Mouse (Mus musculus) hindbrain, embryonic 10.5 days (tissue): ENCODE results near the gene Fam78b. TPM values are rescaled to one million over a fixed set of nuclear protein-coding genes. Genes with fewer than 3 reads are reported as not detected.

ENCODE experiments used
- DNase-seq: peaks from one replicate; pipeline ENCODE4 v3.0.0-alpha.2; 2017; ENCODE audit warnings: low spot score
- H3K27ac ChIP-seq: fragments of 300-500 bp; sonication (generic); 2 replicates; pipeline ENCODE4 v1.5.1; 2016; ENCODE audit warnings: mild to moderate bottlenecking, moderate library complexity
- H3K27me3 ChIP-seq: fragments of 300-500 bp; sonication (generic); 2 replicates; pipeline ENCODE4 v1.6.1; 2016; ENCODE audit warnings: mild to moderate bottlenecking; ENCODE audit not compliant: poor library complexity, insufficient read depth, severe bottlenecking
- H3K36me3 ChIP-seq: fragments of 300-500 bp; sonication (generic); 2 replicates; pipeline ENCODE4 v1.6.1; 2016; ENCODE audit warnings: mild to moderate bottlenecking, moderate library complexity
- H3K4me1 ChIP-seq: fragments of 300-500 bp; sonication (generic); replicated peaks from 2 replicates; pipeline ENCODE4 v1.6.1; 2016; ENCODE audit warnings: mild to moderate bottlenecking
- H3K4me3 ChIP-seq: fragments of 300-500 bp; sonication (generic); 2 replicates; pipeline ENCODE4 v1.5.1; 2016; ENCODE audit warnings: mild to moderate bottlenecking, moderate library complexity
- H3K9me3 ChIP-seq: fragments of 300-500 bp; sonication (generic); 2 replicates; pipeline ENCODE4 v1.6.1; 2016; ENCODE audit warnings: mild to moderate bottlenecking, moderate library complexity
- WGBS: fragments of 180-500 bp; shearing (Covaris S2); methylation state at CpG from one replicate; pipeline ENCODE4 v1.1.7; 2016; 5-methylcytosine and 5-hydroxymethylcytosine counted together
- polyA plus RNA-seq: library from polyadenylated mRNA; unstranded; fragments of >200 nt; fragmentation: Nextera tagmentation; extraction: Ambion mirVana; gene quantifications from 2 replicates; pipeline ENCODE4 v1.2.1, GENCODE M21; 2016

The Fam78b gene
- 3.9 and 5.7 TPM in 2 replicates for polyA plus RNA-seq

DNA sequence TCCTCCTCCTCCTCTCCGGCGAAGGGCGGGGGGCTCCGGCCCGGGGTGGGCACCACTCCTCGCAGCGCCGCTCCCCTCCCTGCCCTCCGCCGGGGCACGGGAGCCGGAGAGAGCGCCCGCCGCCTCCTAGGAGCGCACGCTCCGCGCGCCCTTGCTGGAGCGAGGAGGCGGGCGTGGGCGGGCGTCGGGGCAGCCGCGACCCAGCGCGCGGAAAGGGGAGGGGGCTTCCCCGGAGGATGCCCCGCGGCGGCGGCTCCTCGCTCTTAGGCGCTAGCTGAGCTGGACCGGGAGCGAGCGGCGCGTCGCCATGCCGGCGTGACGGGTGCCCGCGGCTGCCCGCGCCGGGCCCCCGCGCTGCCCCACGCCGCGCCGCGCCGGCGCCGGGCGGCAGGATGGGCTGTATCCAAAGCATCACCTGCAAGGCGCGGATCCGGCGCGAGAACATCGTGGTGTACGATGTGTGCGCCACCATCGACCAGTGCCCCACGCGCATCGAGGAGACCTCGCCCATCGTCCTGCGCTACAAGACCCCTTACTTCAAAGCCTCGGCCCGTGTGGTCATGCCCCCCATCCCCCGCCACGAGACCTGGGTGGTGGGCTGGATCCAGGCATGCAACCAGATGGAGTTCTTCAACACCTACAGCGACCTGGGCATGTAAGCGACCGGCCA is at the start of gene Fam78b:
Gene Fam78b (plus strand): TSS at position 244 of the 670 bp plus-strand sequence.
- Histone ChIP-seq H3K27me3 (peaks cover 23% of the 10 kb centered on the region), H3K27ac (peak within 1 kb of the TSS; percentile 95), H3K4me1 (peaks cover 39% of the 10 kb centered on the region), H3K4me3 (peak within 1 kb of the TSS; percentile 80), H3K36me3 (no peaks in the 10 kb centered on the region), H3K9me3 (no peaks in the 10 kb centered on the region)
- DNase-seq = peak; percentile 48
- WGBS = under 1% methylated on average over 81 of the region's 85 CpGs

DNA sequence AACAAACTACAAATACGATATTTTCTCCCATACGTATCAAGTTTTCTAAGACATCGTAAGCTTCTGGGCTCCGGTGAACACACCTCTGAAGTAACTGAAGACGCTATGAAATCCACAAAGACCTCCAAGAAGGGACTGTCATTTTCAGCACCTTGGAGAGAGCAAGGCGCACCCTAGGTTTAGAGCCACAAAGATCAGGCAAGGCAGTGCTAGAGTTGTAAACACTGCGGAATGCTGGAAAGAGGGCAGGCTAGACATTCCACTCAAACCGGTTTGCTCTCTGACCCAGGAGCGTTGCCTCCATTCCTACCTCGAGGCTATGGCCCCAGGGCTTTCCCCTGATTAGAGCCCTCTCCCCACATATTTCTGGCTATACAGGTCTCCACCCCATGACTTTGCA is 36.7 kb upstream of the Fam78b start:
- Histone ChIP-seq H3K4me1 (no peaks in the 10 kb centered on the region), H3K36me3 (no peaks in the 10 kb centered on the region), H3K27ac (no peak overlapping the region), H3K27me3 (no peaks in the 10 kb centered on the region), H3K4me3 (no peak overlapping the region), H3K9me3 (no peaks in the 10 kb centered on the region)
- DNase-seq = peak; percentile 58
- 37% methylated on average over 10 of the region's 10 CpGs for WGBS

DNA sequence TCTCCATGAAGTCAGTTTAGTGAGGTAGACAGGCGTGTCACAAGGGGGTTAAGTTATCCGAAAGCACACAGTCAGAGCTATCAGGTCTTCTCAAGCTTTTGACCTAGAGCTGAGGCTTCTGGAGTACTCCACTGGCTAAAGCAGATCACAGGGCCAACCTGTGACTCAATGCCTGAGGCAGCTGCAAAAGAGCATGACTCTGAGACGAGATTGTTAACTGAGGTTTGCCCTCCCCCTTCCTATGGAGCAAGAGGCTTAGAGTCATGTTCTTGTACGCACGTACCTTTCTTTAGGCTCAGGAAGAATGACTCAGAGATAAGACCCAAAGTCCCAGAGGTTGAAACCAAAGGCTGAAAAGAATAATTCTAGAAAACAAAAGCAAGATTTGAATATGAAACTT is 32.9 kb upstream of the Fam78b start:
- Histone ChIP-seq H3K27ac (no peak overlapping the region), H3K36me3 (no peaks in the 10 kb centered on the region), H3K4me1 (no peaks in the 10 kb centered on the region), H3K27me3 (no peaks in the 10 kb centered on the region), H3K4me3 (no peak overlapping the region), H3K9me3 (no peaks in the 10 kb centered on the region)
- 85% methylated on average over 5 of the region's 5 CpGs for WGBS
- no peak for DNase-seq

DNA sequence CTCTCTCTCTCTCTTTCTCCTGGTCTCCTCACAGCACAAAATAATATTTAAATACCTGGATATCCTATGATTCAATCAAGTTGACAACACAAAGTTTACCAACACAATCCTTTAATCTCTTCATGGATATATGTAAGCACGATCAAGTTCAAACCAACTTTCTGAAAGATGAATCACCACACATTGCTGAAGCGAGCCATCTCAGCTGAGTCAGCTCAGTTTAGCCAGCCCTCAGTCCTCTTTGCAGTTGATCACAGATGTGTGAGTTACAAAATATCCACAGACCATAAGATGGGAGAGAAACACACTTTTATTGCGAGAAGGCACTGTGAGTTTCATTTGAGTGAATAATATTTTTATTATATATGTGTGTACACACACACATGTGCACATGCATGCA is 27.5 kb upstream of the Fam78b start:
- Histone ChIP-seq H3K4me3 (no peak overlapping the region), H3K27me3 (no peaks in the 10 kb centered on the region), H3K4me1 (no peaks in the 10 kb centered on the region), H3K36me3 (no peaks in the 10 kb centered on the region), H3K9me3 (no peaks in the 10 kb centered on the region), H3K27ac (no peak overlapping the region)
- DNase-seq = no peak
- 90% methylated on average over 3 of the region's 3 CpGs for WGBS

DNA sequence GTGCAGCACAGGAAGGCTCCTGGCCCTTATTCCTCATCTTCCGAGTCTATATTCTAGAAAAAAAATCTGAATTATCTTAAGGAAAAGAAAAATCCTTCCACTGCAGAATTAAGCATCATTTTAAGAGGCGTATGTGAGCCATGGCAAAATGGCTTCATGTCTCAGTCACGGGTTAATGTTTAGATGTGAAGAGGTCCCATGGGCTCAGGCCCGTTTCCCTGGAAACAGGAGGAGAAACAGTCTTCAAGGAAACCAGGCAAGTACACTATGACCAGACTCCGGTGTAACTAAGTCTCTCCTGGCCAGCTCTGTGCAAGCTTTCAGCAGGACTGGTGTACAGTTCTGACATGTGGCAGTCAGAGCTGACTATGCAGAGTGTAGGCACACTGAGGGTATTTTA is 22.6 kb upstream of the Fam78b start:
- no peaks in the 10 kb centered on the region for H3K9me3 ChIP-seq
- WGBS = 84% methylated on average over 5 of the region's 5 CpGs
- no peak for DNase-seq
- no peaks in the 10 kb centered on the region for H3K4me1 ChIP-seq
- H3K27me3 ChIP-seq = no peaks in the 10 kb centered on the region
- no peak overlapping the region for H3K27ac ChIP-seq
- H3K4me3 ChIP-seq = no peak overlapping the region
- no peaks in the 10 kb centered on the region for H3K36me3 ChIP-seq

DNA sequence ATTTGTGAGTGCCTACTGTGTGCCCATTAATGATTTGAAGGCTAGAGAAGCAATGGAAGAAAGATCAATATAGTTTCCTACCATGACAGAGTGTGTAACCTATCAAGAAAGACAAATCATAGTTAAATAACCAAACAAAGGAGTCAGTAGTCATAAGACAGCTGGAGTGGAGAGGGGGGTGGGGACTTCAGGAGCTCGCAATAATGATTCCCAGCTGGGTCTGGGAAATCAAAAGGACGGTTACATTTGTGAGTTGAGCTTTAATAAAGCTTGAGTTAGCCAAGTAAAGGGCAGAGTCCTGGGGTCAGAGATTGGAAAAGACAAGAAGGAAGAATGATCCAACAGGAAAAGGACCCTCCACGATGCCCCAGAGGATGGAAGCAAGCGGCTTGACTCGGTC is 7.0 kb upstream of the Fam78b start:
- Histone ChIP-seq H3K27ac (no peak overlapping the region), H3K36me3 (no peaks in the 10 kb centered on the region), H3K4me1 (no peaks in the 10 kb centered on the region), H3K9me3 (no peaks in the 10 kb centered on the region), H3K27me3 (no peaks in the 10 kb centered on the region), H3K4me3 (no peak overlapping the region)
- 67% methylated on average over 5 of the region's 5 CpGs for WGBS
- DNase-seq = no peak

DNA sequence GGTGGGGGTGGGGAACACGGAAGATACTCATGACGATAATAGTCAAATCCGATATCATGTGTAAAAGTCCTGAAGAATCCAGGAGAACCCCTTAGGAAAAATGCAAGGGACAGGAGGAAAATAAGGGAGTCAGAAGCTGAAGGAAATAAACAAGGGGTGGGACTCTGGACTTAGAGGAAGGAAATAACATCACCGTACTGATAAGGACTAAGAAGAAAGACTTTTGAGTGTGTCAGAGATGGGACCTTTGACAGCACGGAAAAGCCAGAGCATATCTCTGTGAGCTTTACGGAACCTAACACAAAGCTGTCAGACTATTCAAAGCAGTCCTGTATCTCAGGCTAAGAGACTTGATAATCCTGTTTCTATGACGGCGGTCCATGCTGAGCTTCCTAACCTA is 5.0 kb upstream of the Fam78b start:
- no peak for DNase-seq
- Histone ChIP-seq H3K36me3 (no peaks in the 10 kb centered on the region), H3K4me1 (peaks cover 9% of the 10 kb centered on the region; the same call in 1 of the 2 replicates), H3K9me3 (no peaks in the 10 kb centered on the region), H3K27ac (no peak overlapping the region), H3K4me3 (no peak overlapping the region), H3K27me3 (no peaks in the 10 kb centered on the region)
- WGBS = 94% methylated on average over 8 of the region's 8 CpGs

DNA sequence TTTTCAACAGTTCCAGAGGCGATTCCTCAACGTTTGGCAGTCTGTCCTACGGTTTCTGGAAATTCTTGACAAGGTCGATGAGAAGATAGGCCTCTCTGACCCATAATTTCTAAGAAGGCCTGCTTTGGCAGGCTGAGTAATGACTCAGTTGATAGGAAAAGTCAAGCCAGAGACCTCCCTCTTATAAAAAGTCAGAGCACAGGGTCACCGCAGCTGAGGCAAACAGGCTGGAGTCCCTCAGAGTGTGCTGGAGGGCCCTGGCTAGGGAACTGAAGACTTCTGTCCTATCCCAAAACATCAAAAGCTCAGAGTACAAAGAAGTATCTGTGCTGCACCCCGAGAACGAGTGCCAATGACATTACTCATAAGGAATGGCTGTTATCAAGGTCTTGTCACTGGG is 4.4 kb upstream of the Fam78b start:
- peaks cover 4% of the 10 kb centered on the region for H3K27me3 ChIP-seq
- H3K4me1 ChIP-seq = peaks cover 14% of the 10 kb centered on the region
- no peaks in the 10 kb centered on the region for H3K9me3 ChIP-seq
- H3K4me3 ChIP-seq = no peak overlapping the region
- no peak for DNase-seq
- H3K27ac ChIP-seq = no peak overlapping the region
- no peaks in the 10 kb centered on the region for H3K36me3 ChIP-seq
- WGBS = 79% methylated on average over 7 of the region's 7 CpGs

DNA sequence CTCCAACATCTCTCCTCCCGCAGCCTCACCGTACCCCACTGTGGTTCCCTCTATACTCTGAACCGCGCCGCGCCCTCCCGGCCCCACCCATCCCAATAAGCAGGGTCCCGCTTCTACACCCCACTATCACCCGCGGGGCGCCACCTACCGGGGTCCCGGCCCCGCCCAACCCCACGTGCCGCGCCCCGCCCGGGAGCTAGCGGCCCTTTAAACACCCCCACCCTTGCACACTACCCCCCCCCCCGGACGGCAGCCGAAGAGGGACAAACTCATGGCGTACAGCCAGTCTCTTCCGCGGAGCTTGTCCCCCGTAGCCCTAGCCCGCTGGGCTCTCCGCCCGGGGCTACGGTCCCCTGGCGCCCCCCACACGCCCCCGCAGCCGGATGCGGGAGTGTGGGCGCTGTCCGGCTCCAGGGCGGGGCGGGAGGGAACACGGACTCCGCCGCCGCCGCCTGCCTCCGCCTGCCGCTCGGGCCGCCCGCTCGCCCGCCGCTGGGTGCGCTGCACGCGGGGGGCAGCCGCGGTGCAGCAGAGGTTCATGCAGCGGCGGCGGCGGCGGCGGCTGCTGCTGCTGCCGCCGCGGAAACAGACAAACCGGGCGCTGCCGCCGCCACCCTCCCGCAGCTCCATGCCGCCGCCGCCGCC is 566 bp upstream of the Fam78b start:
- Histone ChIP-seq H3K4me1 (peaks cover 34% of the 10 kb centered on the region), H3K27me3 (peaks cover 23% of the 10 kb centered on the region), H3K9me3 (no peaks in the 10 kb centered on the region), H3K36me3 (no peaks in the 10 kb centered on the region), H3K27ac (peak overlapping the region; percentile 95), H3K4me3 (peak overlapping the region; percentile 80)
- under 1% methylated on average over 54 of the region's 76 CpGs for WGBS
- DNase-seq = peak; percentile 86

DNA sequence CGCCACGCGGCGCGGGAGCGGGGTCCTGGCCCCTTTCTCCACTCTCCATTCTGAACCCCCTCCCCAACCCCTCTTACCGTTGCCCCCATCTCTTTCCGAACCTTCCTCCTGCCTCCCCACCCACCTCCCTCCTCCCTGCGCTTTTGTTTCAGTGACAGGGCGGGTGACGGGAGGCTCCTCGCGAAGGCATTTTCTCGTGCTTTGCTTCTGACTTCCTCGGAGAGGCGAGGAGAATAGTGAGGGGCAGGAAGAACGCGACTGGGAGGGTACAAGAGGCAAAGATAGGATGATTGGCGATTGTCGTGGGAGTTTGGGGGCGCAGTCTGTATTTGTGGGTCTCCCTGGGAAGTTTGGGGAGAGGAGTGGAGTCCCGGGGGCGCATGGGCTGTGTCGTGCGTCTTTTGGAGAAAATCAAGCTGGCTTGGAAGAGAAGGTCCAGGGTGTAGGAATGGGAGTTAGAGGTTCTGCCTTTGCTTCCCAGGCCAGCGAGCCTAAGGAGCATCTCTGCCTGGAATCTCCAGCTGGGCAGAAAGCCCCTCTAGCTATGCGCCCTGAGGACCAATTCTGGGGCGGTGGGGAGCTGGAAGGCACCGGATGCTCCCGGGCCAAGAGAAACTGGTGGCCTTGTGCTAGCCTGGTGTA is 748 bp downstream of the Fam78b start:
- Histone ChIP-seq H3K4me3 (peak overlapping the region; percentile 80), H3K36me3 (no peaks in the 10 kb centered on the region), H3K27ac (peak overlapping the region; percentile 95), H3K4me1 (peaks cover 41% of the 10 kb centered on the region), H3K27me3 (peaks cover 23% of the 10 kb centered on the region), H3K9me3 (no peaks in the 10 kb centered on the region)
- DNase-seq = peak; percentile 40
- WGBS = 1% methylated on average over 30 of the region's 30 CpGs

DNA sequence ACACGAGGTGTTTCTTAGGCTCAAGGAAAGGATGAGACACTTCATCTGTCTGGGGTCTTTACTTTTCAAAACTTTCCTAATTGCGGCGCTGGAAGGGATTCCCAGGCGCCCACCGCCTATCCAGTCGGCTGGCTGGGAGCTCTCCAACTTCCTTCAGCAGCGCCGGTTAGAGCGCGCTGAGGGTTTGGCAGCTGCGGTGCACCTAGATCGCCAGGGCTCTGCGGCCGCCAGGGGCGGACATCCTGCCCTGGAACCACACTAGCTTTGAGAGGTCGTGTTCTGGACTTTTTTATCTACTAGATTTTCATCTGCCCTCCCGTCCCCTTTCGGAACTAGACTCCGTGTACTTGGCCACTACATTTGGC is 1.3 kb downstream of the Fam78b start:
- DNase-seq = peak; percentile 74
- Histone ChIP-seq H3K27ac (peak overlapping the region; percentile 95), H3K9me3 (no peaks in the 10 kb centered on the region), H3K4me1 (peaks cover 41% of the 10 kb centered on the region), H3K4me3 (peak overlapping the region; percentile 80), H3K27me3 (peaks cover 23% of the 10 kb centered on the region), H3K36me3 (no peaks in the 10 kb centered on the region)
- WGBS = 2% methylated on average over 19 of the region's 19 CpGs

DNA sequence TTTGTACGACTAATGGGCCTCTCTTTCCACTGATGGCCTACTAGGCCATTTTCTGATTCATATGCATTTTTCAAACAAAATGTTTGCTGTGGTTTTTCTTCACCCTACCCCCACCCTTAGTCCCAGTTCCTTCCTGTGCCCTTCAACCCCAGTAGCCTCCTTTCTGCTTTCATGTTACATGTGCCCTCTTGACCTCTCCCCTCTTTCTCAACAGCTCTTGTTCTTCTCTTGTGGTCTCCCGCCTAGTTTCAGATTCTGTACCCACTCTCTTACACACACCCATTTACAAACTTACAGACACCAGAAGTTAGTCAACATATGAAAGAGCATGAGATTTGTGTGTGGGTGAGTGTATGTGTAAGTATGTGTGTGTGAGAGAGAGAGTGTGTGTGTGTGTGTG is 3.4 kb downstream of the Fam78b start:
- no peaks in the 10 kb centered on the region for H3K9me3 ChIP-seq
- peaks cover 61% of the 10 kb centered on the region for H3K4me1 ChIP-seq
- 51% methylated on average over 2 of the region's 2 CpGs for WGBS
- H3K4me3 ChIP-seq = no peak overlapping the region
- H3K36me3 ChIP-seq = no peaks in the 10 kb centered on the region
- no peak for DNase-seq
- H3K27me3 ChIP-seq = peaks cover 23% of the 10 kb centered on the region
- H3K27ac ChIP-seq = no peak overlapping the region

DNA sequence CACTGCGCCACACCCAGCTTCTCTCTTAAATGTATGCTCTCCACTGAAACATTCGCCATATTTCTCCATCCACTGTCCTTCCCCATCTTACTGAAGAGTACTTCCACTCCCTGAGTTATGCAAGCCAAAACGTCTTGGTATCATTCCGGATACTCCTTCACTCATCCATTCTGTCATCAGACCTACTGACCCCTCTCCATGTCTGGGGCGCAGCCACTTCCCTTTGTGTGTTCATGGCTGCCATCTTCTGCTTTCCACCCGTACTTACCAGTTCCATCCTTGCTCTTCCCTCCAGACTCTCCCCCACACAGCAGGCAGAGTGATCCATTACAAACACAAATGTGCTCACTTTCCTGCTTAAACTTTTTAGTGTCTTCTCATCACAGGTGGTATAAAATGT is 6.1 kb downstream of the Fam78b start:
- Histone ChIP-seq H3K9me3 (no peaks in the 10 kb centered on the region), H3K4me1 (peaks cover 65% of the 10 kb centered on the region), H3K27me3 (peaks cover 14% of the 10 kb centered on the region), H3K36me3 (no peaks in the 10 kb centered on the region), H3K27ac (no peak overlapping the region), H3K4me3 (no peak overlapping the region)
- 87% methylated on average over 6 of the region's 6 CpGs for WGBS
- DNase-seq = no peak
